Mouse (Mus musculus) B cell, adult 67 days (primary cell): ENCODE results near the gene Use1. TPM values are rescaled to one million over a fixed set of nuclear protein-coding genes. Genes with fewer than 3 reads are reported as not detected.

Experiments used
- total RNA-seq, 2 experiments: library from RNA; stranded (reverse); gene quantifications; 4 replicates each; pipeline ENCODE4 v1.2.4; 2023

The Use1 gene
- 100 to 1,000 TPM; 258 to 270 TPM for total RNA-seq

DNA sequence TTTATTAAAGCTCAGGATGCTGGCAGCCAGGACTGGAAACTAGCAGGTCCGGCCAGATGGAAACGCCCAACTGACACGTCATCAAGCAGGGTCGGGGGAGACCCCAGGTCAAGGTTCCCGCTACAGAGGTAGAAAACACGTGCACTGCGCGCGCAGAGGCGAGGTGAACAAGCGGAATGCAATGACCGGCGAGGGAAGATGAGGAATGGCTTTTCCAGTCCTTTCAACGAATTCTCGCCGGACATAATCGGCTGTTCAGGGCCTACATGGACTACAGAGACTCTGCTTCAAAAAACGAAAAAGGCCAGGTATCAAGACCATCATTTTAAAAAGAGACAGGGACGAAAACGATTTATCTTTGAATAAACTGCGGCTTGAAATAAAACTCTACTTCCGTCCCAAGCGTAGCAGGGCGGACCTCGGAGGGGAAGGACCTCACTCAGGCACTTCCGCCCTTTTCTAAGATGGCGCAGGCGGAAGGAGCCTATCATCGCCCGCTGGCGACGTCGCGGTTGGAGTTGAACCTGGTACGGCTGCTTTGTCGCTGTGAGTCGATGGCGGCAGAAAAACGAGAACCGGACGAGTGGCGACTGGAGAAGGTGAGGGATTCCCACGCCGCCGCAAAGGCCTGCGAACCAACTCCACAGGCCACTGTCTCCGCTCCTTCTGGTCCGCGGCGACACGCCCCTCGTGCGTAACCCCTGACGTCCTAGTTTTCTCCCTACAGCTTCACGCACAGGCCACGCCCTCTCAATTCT, at the start of gene Use1:
Use1 (plus strand) TSS at position 78 of the 758 bp plus-strand sequence.

DNA sequence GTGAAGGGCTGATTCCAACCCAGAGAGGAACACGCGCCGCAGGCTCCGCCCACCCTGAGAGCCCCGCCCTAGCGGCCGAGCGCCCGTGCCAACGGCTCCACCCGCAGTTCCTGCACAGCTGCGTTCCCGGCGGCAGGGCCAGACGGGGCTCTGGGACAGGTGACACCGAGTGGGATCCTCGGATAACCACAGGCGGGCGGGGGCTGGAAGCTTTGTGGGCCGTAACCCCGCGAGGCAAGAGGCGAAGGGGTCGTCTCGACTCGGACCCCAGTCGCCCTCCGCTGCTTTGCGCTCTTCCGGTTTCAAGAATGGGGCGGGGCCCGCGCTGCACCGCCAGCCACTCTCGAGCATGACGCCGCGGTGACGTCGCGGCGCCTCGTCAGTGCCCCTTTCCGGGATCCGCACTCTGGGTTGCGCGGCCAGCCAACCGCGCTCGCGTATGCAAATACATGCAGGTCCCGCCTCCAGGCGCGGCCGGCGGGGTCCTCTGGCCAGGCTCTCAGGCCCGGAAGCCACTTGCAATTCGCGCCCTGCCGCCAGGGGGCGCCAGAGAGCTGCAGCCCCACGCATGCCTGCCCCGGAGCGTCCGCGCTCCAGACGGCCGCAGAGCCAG, 4.7 kb downstream of the Use1 start, which contains the start of gene Ocel1:
Ocel1 (plus strand) TSS at position 63 of the 613 bp plus-strand sequence.

DNA sequence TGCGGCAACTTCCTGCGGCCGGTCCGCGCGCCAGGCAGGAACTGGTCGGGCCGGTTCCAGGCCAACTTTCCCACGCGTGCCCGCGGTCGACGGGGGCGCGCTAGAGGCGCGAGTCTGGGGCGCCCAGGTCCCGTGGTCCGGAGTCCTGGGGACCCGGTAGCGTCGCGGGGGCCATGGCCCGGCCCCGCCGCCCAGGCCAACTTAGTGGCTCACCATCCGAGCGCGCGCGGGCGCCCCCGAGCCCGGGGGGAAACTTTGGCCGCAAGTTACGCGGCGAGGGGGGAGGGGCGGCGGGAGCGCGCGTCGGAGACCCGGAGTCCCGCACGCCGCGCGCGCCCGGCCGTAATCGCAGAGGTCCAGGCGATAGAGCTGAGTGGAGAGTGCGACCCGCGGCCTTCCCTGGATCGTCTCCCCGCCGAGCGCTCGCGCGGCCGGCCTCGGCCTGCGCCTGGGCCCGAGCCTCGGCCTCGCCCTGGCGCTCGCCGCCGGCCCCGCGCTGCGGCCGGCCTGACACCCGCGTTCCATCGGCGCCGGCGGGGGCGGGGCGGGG, 14.8 kb downstream of the Use1 start, which contains the start of gene Nr2f6:
Nr2f6 (minus strand) TSS at position 540 of the 550 bp plus-strand sequence.

GRCm38 (mm10) chr8:71395629-71396028, 29.0 kb downstream of the Use1 start, which contains the start of gene Ushbp1:
Gene Ushbp1 (minus strand): TSS chr8:71395802.

DNA sequence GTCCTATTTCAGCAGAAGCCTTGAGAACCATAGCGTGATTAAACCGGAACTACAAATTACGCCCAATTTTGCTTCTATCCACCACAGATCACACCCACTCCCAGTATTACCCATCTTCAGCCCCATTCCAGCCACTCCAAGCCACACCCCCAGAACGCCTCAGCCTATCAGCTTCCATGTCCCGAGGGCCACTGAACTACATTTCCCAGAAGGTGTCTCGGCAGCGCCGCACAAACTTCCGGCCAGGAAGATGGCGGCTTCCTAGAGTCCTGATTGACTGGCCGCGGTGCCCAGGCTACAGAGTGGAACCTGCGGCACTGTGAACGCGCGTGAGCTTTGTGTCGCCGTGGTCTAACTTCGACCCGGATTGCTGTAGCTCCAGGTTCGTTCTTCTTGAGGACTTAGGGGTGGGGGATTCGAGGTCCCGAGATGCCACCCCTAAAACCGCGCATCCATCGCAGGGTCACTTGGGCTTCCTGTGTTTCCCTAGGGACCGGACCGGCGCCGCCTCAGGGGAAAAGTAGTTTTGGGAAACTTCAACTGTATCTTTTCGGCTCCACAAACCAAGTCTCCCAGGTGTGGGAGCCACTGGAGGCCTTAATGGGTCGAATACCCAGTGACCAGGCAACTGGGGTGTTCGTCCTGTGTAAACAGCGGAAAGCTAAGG, 30.1 kb downstream of the Use1 start, which contains the start of gene Babam1:
Babam1 (plus strand) TSS at position 223 of the 667 bp plus-strand sequence.

DNA sequence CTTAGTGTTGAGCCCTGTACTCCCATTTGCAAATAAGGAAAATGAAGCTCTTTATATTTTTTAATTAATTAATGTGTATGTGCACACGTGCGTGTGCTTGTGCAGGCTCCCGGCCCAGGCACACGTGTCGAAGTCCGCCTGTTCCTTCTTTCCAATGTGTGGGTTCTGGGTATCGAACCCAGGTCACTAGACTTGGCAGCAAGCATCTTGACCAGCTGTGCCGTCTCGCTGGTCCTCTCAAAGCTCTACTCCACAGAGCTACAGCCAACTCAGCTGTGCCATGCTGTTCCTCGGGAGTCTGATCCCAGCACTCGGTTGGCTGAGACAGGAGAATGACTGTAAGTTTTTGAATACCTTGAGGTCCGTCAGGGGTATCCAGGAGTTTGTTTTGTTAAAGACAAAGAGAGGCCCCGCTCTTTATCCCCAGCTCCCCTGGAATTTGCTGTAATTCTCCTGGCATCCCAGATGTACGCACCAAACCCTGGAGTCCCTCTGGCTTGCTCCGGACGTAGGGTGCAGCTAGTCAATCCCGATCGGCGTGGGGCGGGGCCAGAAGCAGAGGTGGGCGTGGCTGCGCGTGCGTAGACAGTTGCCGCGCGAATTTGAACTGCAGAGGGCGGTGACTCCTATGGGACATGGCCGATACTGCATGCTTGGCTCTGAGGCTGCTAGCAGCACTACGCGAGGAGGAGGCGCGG, 38.9 kb downstream of the Use1 start, which contains the start of gene Ankle1:
Ankle1 (plus strand) TSS at position 610 of the 698 bp plus-strand sequence.

Other genes with a start within 250 kb of the Use1 start
- 100 to 1,000 TPM; 109 to 110 TPM for gene Myo9b, start 94.1 kb upstream of the Use1 start, total RNA-seq
- 10 to 100 TPM; 26.8 to 29.0 TPM for gene Haus8, start 93.9 kb upstream of the Use1 start, total RNA-seq
- 10 to 100 TPM; 22.3 to 26.9 TPM for gene Ocel1, start 4.5 kb downstream of the Use1 start, total RNA-seq
- 10 to 100 TPM; 15.1 to 18.0 TPM for gene Nr2f6, start 15.1 kb downstream of the Use1 start, total RNA-seq
- not detected for gene Ushbp1, start 29.0 kb downstream of the Use1 start, total RNA-seq
- 100 to 1,000 TPM in 1 of 2 experiments, 10 to 100 TPM in 1; 84.4 to 121 TPM for gene Babam1, start 30.0 kb downstream of the Use1 start, total RNA-seq
- 1 to 10 TPM in 1 of 2 experiments, not detected in 1; 1.5 TPM for gene Ankle1, start 39.2 kb downstream of the Use1 start, total RNA-seq
- 10 to 100 TPM; 11.8 to 15.0 TPM for gene Abhd8, start 96.8 kb downstream of the Use1 start, total RNA-seq
- gene Mrpl34, start 98.1 kb downstream of the Use1 start, total RNA-seq, result 10 to 100 TPM; 32.9 to 38.4 TPM
- gene Dda1, start 102.4 kb downstream of the Use1 start, total RNA-seq, result 100 to 1,000 TPM; 113 to 125 TPM
- 10 to 100 TPM; 13.9 to 14.8 TPM for gene Ano8, start 119.1 kb downstream of the Use1 start, total RNA-seq
- 10 to 100 TPM; 22.3 to 22.4 TPM for gene Gtpbp3, start 121.3 kb downstream of the Use1 start, total RNA-seq
- under 1 TPM in 1 of 2 experiments, not detected in 1; 0.27 TPM for gene Plvap, start 144.9 kb downstream of the Use1 start, total RNA-seq
- not detected for gene Ccdc194, start 158.9 kb downstream of the Use1 start, total RNA-seq
- 10 to 100 TPM; 24.4 to 37.1 TPM for gene Bst2, start 170.6 kb downstream of the Use1 start, total RNA-seq
- 10 to 100 TPM; 47.0 to 50.1 TPM for gene Mvb12a, start 176.1 kb downstream of the Use1 start, total RNA-seq
- not detected for gene Tmem221, start 192.0 kb downstream of the Use1 start, total RNA-seq
- gene Nxnl1, start 199.8 kb downstream of the Use1 start, total RNA-seq, result not detected
- gene Slc27a1, start 202.0 kb downstream of the Use1 start, total RNA-seq, result 10 to 100 TPM; 10.2 to 10.8 TPM
- gene Pgls, start 225.3 kb downstream of the Use1 start, total RNA-seq, result 100 to 1,000 TPM; 106 to 110 TPM
- gene Fam129c, start 230.8 kb downstream of the Use1 start, total RNA-seq, result 100 to 1,000 TPM; 128 to 172 TPM
- 100 to 1,000 TPM; 126 to 133 TPM for gene Colgalt1, start 244.2 kb downstream of the Use1 start, total RNA-seq